Mouse (Mus musculus): ENCODE results near the gene Creb3l4. TPM values are rescaled to one million over a fixed set of nuclear protein-coding genes. Genes with fewer than 3 reads are reported as not detected.
"Not testable (repeated sequence)": the region's sequence is repeated elsewhere in the genome, so short reads cannot be mapped to it uniquely, and the experiment has no call there.

Creb3l4 gene
- polyA plus RNA-seq (2017; shearing (Covaris generic)), result under 1 TPM in 1 of 2 experiments, not detected in 1; 0.20 TPM

GRCm38 (mm10) chr3:90242984-90243775 is at the start of gene Creb3l4:
Creb3l4 (minus strand) TSS chr3:90243512.
- ATAC-seq, result no peak

DNA sequence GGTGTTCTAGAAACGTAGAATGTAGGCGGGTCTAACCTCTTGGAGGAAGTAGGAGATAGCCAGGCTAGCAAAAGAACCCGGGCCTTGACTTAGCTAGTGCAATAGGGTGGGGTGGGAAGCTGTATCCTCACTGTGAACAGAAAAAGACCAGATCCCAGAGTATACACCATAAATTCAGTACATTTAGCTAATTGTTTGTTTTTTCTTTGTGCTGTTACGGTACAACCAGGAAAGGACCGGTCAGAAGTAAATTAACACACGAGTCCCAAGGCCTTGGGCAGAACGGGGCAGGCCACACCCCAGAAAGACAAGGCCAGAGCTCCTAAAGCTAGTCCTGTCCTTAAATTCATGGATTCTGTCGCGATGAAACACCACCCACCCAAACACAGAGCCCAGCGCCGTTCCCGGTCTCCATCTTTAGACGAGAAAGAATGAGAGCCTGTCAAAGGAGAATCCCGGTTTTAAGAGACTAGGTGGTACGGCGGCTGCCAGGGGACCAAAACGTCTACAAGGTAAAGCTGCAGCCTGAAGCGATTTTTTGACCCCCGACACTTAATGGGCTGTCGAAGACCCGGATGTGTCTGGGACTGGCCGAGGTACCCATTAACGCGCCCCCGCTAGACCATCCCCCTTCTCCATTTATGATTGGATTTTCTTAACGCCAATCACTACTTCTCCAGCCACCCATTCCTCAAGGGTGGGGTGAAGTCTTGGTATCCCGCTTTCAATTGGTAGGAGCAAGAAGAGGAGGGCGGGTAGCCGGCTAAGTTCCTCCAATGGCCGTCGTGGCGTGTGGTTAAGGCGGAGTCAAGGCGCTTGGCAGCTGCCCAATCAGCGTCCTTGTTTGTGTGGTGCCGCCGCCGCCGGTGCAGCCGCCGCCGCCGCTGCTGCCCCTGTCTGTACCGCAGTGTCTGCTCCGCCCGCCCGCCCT is 49.3 kb upstream of the Creb3l4 start, which contains the start of gene Gatad2b:
TSS of gene Gatad2b (plus strand) at position 834 of the 931 bp plus-strand sequence.
- ATAC-seq, result peak; percentile 98

DNA sequence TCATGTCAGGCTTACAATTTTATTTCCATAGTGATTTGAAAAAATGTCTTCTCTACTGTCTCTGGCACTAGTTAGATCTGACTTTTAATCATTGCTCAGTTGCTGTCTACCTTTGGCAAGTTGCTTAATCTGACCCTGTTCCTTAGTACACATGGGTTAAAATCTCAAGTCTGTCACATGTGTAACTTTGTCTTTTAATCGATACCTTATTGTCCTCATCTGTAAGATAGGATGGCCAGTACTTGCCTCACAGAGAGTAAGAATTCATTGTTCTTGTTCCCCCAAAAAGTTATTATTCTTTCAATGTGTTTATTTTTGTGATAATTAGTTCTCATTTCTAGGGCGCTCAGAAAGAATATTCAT is 48.7 kb upstream of the Creb3l4 start:
- ATAC-seq, result no peak

DNA sequence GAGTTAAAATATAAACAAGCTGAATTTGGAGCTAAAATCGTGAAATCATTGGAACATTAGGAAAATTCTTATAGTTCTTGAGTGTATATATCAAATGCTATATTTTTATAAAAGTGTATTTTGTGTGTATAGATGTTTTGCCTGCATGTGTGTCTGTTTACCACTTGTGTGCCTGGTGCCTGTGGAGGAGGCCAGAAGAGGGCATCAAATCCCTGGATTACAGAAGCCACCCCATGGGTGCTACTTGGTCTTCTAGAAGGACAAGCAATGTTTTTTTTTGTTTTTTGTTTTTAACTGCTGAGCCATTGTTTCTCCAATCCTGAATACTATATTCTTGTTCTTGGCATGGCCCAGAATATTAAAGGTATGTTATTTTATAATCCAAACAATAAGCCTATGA is 47.3 kb upstream of the Creb3l4 start:
- ATAC-seq, result no peak

- ATAC-seq, result not testable (repeated sequence)
These were observed 46.1 kb upstream of the Creb3l4 start for GRCm38 (mm10) chr3:90289403-90289802.

DNA sequence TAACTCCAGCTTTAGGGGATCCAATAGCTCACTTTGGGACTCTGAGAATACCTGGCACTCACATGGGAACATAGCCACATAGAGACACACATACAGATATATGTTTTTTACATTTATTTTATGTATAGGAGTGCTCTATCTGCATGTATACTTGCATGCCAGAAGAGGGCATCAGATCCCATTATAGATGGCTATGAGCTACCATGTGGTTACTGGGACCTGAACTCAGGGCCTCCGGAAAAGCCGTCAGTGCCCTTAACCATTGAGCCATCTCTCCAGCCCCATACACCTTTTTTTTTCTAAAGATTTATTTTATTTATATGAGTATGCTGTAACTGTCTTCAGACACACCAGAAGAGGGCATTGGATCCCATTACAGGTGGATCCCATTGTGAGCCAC is 40.8 kb upstream of the Creb3l4 start:
- no peak for ATAC-seq

DNA sequence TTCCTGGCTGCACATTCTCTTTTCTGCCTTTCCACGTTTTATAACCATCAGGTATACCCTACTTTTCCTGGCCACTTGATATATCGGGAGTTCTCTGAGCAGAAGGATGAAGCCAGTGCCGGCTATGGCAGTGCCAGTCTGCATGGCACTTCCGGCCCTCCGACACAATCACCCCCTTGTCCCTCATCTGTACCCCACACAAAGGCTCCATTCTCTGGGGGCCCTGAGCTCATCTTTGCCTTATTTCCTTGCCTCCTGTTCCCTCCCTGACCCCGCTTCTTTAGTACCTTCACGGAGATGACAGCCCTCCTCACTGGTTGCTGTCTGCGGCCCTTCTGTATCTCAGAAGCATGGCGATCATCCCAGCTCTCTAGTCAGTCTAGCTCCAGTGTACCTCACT is 37.4 kb upstream of the Creb3l4 start:
- ATAC-seq, result no peak

DNA sequence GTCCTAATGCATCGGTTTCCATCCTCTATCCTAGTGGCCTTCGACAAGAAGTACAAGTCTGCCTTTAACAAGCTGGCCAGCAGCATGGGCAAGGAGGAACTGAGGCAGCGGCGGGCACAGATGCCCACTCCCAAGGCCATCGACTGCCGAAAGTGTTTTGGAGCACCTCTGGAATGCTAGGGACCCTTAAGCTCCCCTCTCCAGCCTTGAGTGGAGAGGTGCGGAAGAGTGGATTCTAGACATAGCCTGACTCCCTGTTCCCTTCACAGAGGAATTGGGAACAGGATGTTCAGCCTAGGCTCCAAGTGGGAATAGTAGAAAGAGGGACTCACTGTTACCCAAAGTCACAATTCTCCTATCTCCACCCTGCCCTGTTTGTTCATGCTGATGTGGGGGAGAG is 36.4 kb upstream of the Creb3l4 start:
- no peak for ATAC-seq

DNA sequence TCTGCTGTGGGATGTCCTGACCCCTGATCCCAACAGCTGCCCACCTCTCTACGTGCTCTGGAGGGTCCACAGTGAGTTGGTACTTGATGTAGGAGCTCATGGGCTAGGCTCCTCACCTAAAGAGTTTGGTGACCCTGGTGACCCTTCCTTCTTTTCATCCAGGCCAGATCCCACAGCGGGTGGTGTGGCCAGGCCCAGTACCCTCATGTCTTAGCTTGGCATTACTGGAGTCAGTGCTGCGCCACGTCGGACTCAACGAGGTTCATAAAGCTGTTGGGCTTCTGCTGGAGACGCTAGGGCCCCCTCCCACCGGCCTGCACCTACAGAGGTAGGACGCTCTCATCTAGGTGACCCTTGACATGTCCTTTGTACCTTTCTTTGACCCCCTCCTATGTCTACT is 35.9 kb upstream of the Creb3l4 start:
- ATAC-seq, result no peak

DNA sequence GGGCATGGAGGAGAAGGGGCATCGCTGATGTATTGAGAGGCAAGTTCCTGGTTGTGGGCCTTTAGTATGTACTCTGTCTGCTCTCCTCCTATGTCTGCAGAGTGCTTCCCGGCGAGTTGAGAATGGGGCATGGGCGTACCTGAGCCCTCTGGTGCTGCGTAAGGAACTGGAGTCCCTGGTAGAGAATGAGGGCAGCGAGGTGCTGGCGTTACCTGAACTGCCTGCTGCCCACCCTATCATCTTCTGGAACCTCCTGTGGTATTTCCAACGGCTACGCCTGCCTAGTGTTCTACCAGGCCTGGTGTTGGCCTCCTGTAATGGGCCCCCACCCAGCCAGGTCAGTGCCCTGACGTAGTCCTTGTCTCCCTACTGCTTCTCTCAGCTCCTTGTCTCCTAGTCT is 34.9 kb upstream of the Creb3l4 start:
- no peak for ATAC-seq

DNA sequence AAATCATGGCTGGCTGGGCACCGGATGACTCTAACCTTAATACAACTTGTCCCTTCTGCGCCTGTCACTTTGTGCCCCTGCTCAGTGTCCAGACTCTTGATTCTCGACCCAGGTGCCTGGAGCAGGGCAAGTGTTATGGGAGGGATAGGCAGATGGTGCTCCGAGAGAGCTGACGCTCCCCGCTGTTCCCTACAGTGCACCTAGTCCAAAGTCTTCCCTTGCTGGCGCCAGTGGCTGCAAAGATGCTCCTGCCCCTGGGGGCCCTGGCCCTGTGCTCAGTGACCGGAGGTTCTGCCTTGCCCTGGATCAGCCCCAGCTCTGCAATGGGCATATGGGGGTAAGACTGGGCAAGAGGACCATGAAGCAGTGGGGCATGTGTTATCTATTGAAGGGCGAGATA is 34.5 kb upstream of the Creb3l4 start:
- no peak for ATAC-seq

DNA sequence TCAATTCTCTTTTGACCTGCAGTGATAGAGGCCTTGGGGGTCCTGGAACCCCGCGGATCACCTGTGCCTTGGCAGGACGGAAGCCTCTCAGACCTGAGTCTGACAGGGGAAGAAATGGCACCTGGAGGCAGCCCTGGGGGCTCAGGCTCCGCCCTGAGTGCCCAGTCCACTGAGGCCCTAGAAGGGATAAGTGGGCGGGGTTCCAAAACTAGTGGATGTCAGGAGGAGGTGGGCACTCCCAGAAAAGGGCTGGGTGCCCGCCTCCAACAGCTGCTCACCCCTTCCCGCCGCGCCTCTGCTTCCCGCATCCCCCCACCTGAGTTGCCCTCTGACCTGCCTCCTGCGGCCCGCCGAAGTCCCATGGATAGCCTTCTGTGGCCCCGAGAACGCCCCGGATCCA is 33.5 kb upstream of the Creb3l4 start:
- ATAC-seq, result no peak

- no peak for ATAC-seq
These were observed 32.0 kb upstream of the Creb3l4 start for GRCm38 (mm10) chr3:90275286-90275685.

DNA sequence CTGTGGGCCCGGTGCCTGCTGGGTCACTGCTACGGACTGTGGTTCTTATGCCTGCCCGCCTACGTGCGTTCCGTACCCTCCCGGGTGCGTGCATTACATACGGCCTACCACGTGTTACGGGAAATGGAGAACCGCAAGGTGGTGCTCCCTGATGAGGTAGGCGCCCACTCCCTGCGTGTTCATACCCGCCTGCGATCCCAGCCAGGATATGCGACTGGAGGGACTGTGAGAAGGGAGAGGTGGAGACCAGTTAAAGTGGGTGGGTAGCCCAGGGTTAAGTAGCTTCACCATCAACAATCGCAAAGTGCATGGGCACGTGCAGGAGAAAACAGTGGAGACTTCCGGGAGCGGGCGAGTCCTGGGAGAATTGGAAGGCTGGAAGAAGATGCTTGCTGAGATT is 30.5 kb upstream of the Creb3l4 start:
- ATAC-seq, result no peak

DNA sequence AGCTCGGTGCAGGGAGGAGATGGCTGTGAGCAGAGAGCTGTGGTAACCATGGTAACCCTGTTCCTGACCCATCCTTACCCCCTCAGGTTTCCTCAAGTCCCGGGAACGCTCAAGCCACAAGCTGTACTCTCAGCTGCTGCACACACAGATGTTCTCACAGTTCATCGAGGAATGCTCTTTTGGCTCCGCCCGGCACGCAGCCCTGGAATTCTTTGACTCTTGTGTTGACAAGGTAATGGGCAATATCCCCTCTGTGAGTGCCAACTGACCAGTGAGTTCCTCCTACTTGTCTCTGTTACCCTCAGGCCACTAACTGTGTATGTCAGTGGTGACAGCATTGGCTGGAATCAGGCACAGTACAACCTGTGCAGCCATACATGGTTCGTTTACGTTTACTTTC is 28.9 kb upstream of the Creb3l4 start:
- no peak for ATAC-seq

GRCm38 (mm10) chr3:90270784-90271183 is 27.5 kb upstream of the Creb3l4 start:
- no peak for ATAC-seq

DNA sequence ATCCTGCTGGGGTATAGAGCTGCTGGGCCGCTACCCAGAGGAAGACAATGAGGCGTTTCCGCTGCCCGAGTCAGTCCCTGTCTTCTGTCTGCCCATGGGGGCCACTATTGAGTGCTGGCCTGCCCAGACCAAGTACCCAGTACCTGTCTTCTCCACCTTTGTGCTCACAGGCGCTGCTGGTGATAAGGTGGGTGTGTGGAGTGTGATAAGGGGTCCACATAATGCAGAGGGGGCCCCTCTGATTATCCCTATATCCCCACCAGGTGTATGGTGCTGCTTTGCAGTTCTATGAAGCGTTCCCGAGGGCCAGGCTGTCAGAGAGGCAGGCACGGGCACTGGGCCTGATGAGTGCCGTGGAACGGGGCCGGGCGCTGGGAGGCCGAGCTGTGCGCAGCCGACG is 25.7 kb upstream of the Creb3l4 start:
- ATAC-seq, result no peak

DNA sequence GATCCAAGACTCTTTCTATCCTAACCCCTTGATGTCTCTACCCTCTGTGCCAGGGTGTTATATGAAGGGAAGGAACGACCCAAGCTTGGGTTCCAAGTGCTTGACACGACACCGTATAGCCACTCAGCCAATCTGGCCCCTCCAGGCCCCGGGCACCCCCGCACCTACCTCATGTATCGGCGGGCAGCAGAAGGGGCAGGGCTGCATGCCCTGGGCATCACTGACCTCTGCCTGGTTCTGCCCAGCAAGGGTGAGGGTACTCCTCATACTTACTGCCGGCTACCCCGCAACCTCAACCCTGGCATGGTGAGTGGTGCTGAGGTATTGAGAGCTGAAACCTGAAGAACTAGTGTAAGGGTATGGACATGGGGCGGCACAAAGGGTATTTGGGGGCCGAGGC is 24.9 kb upstream of the Creb3l4 start:
- no peak for ATAC-seq

- no peak for ATAC-seq
These were observed 23.8 kb upstream of the Creb3l4 start for GRCm38 (mm10) chr3:90266901-90267775.

DNA sequence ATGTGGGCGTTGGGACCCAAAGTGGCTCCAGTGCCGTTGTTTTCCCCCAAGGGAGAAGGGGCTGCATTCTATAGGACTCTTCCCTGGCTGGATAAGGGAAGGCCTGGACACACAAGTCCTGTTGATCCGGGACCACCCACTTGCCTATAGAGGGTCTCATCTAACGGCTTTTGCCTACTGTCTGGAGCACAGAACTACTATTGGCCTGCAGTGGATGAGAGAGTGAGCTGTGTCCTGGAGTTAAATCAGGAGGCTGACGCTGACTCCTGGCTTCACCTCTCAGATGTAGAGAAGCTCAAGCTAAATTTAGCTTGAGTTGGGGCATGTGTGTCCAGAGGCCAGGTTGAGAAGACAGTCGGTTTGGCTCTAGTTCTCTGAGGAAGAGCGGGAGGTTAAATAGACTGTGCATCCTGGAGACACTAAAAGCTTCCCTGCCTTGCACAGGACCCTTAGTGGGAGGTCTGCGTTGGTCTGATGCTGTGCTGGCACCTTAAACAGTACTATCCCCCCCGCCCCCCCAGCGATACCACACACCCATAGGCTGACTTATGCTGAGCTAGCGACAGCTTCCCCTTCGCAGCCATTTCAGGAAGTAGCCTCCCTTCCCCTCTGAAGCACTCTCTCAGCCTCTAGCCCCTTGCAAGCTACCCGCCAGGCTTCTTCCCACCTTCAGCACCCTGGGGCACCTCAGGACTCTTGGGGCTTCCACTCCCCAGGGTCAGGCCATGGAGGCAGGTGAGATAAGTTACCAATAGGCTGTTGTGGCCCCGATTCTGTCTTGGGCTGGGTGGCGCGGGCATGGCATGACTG is 22.8 kb upstream of the Creb3l4 start:
- peak; percentile 36 for ATAC-seq

GRCm38 (mm10) chr3:90265034-90265931 is 22.0 kb upstream of the Creb3l4 start, which contains the start of gene Dennd4b:
Dennd4b (plus strand) TSS chr3:90265185.
- ATAC-seq, result peak; percentile 87
